Mouse (Mus musculus) heart, postnatal 10 days (tissue): ENCODE measurements around the gene Slc25a43. TPM values are rescaled to one million over a fixed set of nuclear protein-coding genes. Genes with fewer than 3 reads are reported as not detected.

Source experiments
- DNase-seq, 2 experiments: peaks; one replicate each; pipeline ENCODE4 v3.0.0; 2021
- intact Hi-C: fragments of 180-260 bp; cut with DNase I; formaldehyde crosslinking; loops from one replicate; pipeline ENCODE4 v1.15.1; 2025
- total RNA-seq, 2 experiments: library from RNA; stranded (reverse); gene quantifications; 2 replicates each; pipeline ENCODE4 v1.2.3; 2021

Gene Slc25a43
- under 1 TPM; 0.30 to 0.60 TPM for total RNA-seq

DNA sequence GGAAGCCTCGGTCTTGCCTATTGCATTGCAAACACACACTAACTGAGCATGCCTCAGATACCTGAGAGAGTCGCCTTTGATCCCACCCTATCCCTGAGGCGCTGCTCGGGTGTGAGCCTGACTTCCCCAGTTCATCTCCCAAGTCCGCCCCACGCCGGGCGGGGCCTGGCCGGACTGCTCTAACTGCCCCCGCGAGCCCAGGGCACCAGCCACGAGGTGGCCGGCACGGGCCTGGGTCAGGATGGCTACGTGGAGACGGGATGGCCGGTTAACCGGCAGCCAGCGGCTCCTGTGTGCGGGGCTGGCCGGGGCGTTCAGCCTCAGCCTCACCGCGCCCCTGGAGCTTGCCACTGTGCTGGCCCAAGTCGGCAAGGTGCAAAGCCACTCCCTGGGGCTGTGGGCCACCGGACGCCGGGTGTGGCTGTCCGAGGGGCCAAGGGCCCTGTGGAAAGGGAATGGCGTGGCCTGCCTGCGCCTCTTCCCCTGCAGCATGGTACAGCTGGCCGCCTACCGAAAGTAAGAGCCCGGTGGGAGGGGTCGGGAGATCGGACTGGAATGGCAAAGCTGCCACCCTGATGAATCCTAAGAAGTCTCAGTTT is at the start of gene Slc25a43:
Slc25a43 (plus strand) TSS at position 157 of the 599 bp plus-strand sequence.
- peak; percentile 10 to 15 for DNase-seq
- intact Hi-C loops: no loop called here

DNA sequence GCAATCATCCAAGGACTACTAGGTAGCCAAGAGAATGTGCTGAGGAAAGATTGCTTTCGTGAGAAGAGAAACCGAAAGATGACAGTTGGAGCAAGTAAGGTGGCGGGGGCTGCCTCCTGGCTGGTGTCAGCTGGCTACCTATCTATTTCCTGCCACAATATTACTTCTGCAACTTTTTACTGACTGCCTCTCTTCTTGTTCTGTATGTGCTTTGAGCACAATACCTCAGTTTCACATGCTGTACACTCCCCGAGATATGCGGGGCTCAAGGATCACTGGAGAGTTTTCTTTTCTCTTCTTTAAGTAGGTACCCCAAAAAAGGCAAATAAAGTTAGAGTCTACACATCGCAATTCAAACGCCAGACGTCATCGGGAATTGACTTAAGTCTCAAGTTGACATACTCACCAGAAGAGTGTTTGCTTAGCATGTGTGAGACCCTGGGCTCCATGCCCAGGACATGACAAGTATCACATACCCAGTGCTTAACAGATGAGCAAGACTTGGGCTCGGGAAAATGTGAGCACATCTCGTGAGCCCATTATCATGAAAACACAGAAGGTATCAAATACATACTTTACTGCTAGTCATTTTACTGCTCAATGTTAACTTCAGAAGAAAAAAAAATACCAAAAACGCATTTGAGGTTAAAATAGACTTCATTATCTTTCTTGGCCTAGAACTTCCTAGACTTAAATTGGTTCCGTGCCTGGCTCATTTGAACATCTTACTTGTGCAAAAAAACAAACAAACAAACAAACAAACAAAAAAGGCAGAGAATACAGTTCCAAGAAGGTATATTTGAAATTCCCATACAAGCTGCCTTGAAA is 3.1 kb upstream of the Slc25a43 start:
- DNase-seq: no peak
- intact Hi-C loops: no loop called here

DNA sequence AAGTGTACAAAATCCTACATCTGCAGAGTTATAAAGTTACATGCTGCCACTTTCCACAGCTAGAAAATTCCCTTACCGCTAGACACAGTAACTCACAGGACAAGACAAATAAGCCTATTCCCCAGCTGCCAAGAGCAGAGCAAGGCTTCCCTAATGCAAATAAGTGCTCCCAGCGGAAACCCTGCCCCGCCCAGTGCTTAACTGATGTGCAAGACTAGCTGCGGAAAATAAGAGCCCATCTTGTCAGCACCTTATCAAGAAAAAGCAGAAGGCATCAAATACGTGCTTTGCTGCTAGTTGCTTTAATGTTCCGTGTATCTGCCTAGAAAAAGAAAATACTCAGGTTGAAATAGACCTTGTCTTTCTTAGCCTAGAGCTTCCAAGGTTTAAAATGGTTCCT is 2.2 kb upstream of the Slc25a43 start:
- DNase-seq: no peak
- intact Hi-C loops: no loop called here

DNA sequence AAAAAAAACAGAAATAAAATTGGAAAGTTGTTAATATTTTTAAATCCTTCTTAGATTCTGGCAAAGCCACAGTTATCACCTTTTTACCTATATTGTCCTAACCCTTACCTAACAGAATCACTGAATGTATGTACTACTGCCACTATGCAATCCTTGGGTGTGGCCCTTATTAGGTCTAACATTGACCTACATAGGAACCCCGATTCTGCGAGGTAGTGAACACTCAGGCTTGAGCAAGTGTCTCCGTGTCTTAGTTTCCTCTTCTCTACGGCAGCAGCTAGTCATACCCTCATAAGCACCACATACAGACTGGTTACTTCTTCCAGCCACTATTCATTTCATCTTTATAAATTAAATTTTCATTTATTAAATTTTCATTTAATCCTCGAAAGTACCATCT is 715 bp upstream of the Slc25a43 start:
- intact Hi-C loops: no loop called here
- DNase-seq: no peak

DNA sequence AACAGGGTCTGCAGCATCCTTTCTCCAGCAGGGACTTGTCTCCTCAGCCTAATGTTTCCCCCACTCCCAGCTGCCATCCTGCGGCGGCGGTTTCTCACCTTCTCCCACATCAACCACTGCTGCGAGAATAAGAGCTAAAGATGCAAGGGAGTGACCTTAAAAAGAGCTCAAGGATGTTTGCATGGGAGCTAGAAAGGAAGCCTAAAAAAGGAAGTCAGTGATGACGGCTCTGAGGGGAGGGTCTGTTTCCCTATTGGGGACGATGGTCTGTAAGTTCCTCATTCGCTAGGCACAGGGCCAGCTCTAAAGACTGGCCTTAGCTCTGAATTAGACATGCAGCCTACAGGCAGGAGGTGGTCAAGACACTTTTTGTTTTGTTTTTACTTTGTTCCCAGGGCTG is 1.3 kb downstream of the Slc25a43 start:
- DNase-seq: peak; percentile 29 to 46
- intact Hi-C loops: no loop called here

DNA sequence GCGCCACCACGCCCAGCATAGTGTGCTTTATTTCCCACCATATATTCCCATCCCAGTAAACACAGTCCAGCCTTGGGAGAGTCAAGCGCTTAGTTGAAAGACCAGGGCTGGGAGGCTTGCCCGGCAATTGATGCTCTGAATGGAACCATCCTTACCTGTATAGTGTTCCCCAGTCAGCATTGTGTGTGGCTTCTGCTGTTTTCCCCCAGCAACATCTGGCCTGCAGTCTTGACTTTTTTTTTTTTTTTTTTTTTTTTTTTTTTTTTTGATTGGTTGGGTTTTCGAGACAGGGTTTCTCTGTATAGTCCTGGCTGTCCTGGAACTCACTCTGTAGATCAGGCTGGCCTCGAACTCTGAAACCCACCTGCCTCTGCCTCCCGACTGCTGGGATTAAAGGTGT is 1.9 kb downstream of the Slc25a43 start:
- intact Hi-C loops: no loop called here
- DNase-seq: no peak

DNA sequence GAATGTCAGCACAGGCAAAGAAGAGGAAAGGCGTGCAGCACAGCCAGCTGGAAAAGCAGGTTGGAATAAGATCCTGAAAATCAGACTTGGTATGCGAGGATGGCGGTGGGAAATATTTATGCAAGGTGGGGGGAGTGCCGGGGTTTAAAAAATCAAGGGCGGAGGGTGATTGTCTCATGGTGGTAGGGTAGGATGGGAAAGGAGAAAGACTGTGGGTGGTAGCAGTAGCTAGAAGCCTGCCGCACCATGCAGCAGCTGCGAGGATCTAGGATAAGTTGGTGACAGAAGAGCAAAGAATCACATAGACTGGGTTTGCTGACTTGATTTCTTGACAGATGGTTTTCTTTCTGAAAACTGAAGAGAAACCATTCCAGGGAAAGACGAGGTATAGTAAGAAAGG is 3.3 kb downstream of the Slc25a43 start:
- intact Hi-C loops: no loop called here
- no peak for DNase-seq

DNA sequence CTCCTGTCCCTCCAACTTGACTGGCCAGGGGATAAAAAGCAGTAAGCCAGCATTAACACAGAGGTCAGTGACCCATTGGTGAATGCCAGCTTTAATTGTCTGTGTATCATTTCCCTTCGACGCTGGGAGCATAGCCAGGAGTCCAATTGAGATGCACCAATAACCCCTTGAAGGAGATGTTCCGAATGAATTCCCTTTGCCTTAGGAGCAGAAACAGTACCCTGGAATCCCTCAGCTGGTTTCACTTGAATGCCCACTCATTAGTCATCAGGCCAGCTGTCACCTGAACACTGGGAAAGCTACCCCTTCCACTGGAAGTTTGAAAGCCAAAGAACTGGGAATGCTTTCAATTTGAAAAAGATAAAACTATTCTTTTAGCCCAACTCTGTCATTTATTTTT is 5.1 kb downstream of the Slc25a43 start:
- intact Hi-C loops: no loop called here
- DNase-seq: no peak

DNA sequence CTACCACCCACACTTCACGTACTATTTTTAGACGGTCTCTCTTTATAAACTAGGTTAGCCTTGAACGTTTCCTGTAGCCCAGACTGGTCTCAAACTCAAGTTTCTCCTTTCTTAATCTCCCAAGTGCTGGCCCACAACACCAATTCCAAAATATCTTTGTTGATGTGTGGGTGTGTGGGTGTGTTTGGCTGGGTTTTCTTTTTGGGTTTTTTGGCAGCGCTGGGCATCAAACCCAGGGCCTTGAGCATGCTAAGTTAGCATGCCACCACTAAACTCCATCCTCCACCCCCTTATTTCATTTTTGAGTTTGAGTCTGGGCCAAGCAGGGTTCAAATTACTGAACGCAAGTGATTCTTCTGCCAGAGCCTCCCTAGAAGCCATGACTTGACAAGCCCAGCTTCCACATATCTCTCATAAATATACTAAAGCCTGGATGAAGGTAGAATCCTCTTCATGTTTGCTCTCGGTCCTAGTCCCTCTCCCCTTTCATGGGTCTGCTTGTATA is 5.9 kb downstream of the Slc25a43 start:
- intact Hi-C loops: no loop called here
- no peak for DNase-seq

DNA sequence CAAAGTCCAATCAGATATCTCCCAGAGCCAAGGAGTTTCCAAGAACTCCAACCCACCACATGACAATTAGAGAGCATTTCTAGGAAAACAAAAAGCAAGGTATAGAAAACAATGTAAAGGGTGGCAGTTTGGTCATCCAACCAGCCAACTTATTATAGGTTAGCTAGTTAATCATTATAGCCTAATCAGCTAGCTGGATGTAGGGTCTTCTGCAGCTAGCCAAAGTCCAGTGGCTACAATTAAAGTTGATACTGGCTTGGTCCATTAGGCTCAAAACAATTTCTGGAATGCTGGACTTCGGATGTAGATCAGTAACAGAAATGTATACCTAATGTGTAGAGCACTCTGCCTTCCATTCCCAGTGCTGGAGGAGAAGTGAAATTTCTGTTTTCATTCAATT is 7.1 kb downstream of the Slc25a43 start:
- no peak for DNase-seq
- intact Hi-C loops: no loop called here

DNA sequence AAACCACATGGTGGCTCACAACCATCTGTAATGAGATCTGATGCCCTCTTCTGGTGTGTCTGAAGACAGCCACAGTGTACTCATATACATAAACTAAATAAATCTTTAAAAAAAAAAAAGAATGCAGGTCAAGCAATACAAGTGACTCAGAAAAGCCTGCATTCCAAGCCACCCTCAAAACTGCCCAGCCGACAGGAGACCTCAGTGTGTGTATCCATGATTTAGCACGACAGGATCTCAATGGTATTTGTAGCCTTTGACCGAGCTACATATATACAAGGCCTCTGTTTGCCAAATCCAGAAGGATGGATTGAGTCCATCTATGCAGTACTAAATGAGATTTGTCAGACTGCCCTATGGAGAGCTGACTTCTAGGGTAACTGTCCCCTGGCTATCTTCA is 9.1 kb downstream of the Slc25a43 start:
- no peak for DNase-seq
- intact Hi-C loops: no loop called here

DNA sequence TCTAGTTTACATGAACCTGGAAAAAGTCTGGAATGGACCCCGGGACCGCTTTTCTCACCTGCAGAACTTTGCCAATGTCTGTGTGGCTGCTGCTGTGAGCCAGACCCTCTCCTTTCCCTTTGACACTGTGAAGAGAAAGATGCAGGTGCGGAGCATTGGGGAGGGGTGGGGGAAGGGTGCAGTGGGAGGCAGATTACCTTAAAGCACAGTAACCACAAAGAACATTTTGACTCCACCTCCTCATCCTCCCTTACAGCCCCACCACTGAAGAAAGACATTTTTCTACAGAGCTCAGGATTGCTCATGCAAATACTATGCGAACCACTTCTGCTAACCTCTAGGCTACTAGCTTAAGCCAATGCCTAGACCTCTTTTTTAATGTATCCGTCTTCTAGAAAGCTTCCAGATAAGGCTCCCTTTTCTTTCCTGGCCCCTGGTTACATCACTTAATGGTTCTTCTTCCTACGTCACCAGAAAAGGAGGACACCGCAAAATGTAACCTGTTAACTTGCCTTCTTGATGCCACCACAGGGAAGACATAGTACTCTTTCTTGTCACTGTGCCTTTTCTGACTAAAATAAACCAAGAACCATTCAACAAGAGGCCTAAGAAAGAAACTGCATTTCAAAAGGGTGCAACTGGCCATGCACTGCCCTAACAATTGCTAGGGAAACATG is 14.5 kb downstream of the Slc25a43 start:
- intact Hi-C loops: no loop called here
- no peak for DNase-seq

DNA sequence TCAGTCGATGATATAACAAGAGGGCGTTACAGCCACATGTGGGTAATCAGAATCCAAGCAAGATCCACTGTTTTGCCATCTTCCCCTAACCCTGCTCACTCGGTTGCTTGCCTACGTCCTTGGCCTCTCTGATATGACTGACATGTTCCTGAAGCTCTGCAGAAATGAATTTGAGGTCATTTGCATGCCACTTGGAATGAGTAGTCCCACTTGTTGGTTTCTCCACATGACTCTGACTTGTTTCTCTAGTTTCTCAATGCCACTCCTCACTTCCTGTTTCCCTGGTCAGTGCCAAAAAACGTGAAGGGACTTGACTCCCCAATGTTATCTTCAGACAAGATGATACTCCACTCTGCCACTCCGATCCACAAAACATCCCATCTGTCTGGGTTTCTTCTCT is 15.1 kb downstream of the Slc25a43 start:
- intact Hi-C loops: no loop called here
- no peak for DNase-seq

DNA sequence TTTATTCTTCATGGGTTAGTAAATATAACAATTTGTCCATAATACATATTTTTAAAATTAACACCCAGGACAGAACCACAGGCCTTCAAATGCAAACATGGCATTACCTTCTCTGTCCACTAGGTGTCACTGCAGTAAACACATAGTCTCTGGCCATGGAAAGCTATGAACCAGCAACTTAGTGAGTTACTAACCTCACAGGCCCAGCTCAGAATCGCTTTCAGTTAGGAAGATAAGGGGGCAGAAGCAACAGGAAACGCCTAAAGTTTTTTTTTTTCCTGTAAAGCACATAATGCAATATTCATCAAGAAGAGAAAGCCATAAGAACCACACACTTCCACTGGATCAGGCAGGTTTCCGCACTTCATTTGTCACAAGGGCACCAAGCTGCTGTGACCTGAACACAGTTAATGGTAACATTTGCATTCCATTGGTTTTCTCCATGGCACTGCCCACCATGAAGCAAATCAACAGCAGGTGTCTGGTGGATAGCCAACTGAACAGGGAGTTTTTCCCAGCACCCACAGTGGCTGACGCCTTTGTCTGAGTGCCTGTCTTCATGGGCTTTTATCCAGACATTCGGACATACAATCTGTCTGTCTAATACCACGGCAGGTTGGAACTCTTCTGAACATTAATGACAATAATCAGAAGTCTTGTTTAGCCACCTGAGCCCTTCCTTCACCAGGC is 17.6 kb downstream of the Slc25a43 start:
- peak; percentile 55 to 70 for DNase-seq
- intact Hi-C loops: loop anchor here (5.0 to 10.0 kb wide), 2 partner anchors 61 to 284 kb away; partner anchors contain the start of gene Sowahd

DNA sequence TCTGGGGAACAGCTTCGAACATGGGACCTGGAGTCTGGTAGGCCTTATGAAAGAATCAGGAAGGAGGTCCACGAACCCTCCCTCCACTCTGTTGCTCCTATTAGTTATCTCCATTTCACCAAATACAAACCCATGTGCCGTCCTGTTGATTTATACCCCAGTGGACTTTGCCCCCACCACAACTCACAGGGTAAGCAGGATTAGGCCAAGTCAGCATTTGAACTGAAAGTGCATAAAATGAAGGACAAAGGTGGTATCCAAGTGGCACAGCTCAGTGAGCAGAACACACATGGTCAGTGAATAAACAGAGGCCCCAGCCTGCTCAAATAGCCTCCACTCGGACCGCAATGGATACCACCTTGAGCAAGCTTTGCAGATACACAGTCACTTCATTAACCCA is 18.8 kb downstream of the Slc25a43 start:
- intact Hi-C loops: loop anchor here (5.0 to 10.0 kb wide), 2 partner anchors 60 to 283 kb away; partner anchors contain the start of gene Sowahd
- DNase-seq: no peak

DNA sequence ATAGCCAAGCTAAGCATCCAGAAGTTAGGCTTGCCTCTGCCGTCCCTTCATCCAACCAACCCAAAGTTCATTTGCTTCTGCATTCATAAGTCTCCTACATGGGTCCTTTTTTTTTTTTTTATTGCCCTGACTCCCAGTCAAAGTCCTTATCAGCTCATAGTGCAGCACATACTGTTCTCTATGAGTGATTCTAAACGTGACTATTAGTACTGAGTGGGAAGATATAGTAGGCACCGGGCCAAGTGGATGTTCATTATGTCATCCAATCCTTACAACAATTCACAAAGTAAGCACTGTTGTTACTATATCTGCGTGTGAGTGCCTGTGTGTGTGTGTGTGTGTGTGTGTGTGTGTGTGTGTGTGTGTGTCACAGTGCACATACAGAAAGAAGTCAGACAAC is 19.4 kb downstream of the Slc25a43 start:
- intact Hi-C loops: loop anchor here (5.0 to 10.0 kb wide), 2 partner anchors 59 to 282 kb away; partner anchors contain the start of gene Sowahd
- no peak for DNase-seq

DNA sequence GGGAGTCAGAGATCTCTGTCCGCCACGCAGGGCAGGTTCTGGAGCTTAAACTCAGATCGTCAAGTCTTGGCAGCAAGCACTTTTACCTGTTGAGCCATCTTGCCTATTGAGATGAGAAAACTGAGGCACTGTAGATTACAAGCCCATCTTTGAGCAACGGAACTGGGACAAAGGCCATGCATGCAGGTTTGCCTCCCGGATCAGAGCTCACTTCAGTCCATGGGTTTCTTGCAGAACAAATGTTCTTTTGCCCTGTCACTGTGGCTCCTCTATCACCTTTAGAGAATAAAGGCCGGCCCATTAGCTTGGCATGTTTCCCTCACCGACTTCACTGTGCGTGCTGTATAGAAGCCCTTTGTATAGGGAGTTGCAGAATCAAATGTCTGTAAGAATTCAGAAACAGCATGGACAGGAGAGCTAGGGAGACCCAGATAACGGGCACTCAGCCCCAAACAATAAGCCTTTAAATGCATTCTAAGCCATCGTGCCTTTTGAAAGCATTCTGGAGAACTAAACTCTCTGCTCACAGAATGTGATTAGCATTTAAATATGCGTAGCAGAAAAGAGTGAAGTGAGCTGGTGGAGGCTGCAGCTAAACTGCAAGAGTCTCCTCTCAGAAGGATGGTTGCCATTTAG is 20.0 kb downstream of the Slc25a43 start:
- DNase-seq: no peak
- intact Hi-C loops: loop anchor here (5.0 to 10.0 kb wide), 2 partner anchors 59 to 281 kb away; partner anchors contain the start of gene Sowahd

DNA sequence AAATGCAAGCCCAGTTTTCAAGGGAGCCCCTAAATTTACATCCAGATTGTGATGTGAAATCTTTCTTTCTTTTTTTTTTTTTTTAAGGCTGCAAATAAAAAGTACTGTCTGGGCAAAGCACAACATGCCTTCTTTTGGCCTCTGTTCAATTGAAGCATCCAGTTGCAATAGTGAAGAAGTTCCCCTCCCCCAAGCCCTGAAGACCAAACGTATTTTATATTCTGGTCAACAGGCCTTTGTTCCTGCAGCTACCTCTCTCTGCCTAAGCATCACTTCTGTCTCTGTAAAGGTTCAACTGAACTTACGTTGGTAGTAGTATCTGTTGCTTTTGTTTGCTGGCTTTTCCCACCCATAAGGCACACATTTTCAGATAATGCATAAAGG is 20.5 kb downstream of the Slc25a43 start:
- intact Hi-C loops: loop anchor here (5.0 to 10.0 kb wide), 2 partner anchors 58 to 281 kb away; partner anchors contain the start of gene Sowahd
- DNase-seq: no peak

DNA sequence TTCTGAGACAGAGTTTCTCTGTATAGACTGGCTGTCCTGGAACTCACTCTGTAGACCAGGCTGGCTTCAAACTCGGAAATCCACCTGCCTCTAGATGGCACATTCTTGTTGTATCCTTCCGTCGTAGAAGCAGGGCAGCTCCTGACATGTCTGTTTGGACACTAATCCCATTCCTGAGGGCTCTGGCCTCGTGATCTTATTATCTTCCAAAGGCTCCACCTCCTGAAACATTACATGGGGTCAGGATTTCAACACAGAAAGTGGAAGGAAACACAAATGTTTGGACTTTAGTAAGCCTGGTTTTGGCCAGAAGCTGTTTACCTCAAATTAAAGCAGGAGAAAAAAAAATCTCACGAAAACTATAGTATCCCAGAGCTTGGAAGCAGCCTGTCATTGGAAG is 23.9 kb downstream of the Slc25a43 start:
- no peak for DNase-seq
- intact Hi-C loops: loop anchor here (10.0 kb wide), 1 partner anchor 277 kb away; the partner anchor contains the start of gene Sowahd

DNA sequence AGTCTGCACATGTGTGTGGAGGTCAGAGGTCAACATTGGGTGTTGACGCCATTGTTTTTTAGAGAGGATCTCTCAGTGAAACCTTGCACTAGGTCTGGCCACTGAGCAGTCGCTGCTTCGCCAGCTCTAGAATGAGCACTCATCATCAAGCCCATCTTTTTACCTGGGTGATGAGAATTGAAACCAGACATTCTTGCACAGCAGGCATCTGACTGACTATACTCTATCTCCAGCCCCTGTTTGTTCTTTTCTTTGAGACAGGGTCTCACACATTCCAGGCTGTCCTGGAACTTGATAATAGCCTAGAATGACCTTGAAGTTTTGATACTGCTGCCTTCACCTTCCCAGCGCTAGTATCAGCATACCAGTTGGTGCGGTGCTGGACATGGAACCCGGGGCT is 29.1 kb downstream of the Slc25a43 start:
- DNase-seq: no peak
- intact Hi-C loops: no loop called here
